Mouse (Mus musculus) liver, embryonic 13.5 days (tissue): Measurements from ENCODE around the gene Cav1. TPM values are rescaled to one million over a fixed set of nuclear protein-coding genes. Genes with fewer than 3 reads are reported as not detected.
A peak's percentile ranks its signal among the peaks of the same experiment; 100 is the strongest.

ENCODE experiments used
- ATAC-seq: fragments of 200-750 bp; cut with Nextera tagmentation; 2 replicates; pipeline ENCODE4 v1.8.0; 2017; ENCODE audit warnings: low read depth, mild to moderate bottlenecking, moderate number of reproducible peaks, moderate library complexity
- DNase-seq: peaks from one replicate; pipeline ENCODE4 v3.0.0; 2022
- H3K27ac ChIP-seq: fragments of 300-500 bp; sonication (generic); 2 replicates; pipeline ENCODE4 v1.5.1; 2015; ENCODE audit warnings: moderate library complexity, mild to moderate bottlenecking, inconsistent platforms
- H3K27me3 ChIP-seq: fragments of 300-500 bp; sonication (generic); 2 replicates; pipeline ENCODE4 v1.6.1; 2015; ENCODE audit warnings: mild to moderate bottlenecking, inconsistent platforms
- H3K36me3 ChIP-seq: fragments of 300-500 bp; sonication (generic); 2 replicates; pipeline ENCODE4 v1.6.1; 2015; ENCODE audit warnings: mild to moderate bottlenecking, inconsistent platforms
- H3K4me1 ChIP-seq: fragments of 300-500 bp; sonication (generic); replicated peaks from 2 replicates; pipeline ENCODE4 v1.6.1; 2015; ENCODE audit warnings: inconsistent platforms
- H3K4me2 ChIP-seq: fragments of 300-500 bp; sonication (generic); 2 replicates; pipeline ENCODE4 v1.6.1; 2015; ENCODE audit warnings: inconsistent platforms, mild to moderate bottlenecking, moderate library complexity
- H3K4me3 ChIP-seq: fragments of 300-500 bp; sonication (generic); replicated peaks from 2 replicates; pipeline ENCODE4 v1.5.1; 2015; ENCODE audit warnings: mild to moderate bottlenecking, inconsistent platforms
- H3K9ac ChIP-seq: fragments of 300-500 bp; sonication (generic); 2 replicates; pipeline ENCODE4 v1.6.1; 2015; ENCODE audit warnings: mild to moderate bottlenecking, inconsistent platforms
- H3K9me3 ChIP-seq: fragments of 300-500 bp; sonication (generic); replicated peaks from 2 replicates; pipeline ENCODE4 v1.6.1; 2016; ENCODE audit warnings: inconsistent platforms
- WGBS: fragments of 180-500 bp; shearing (Covaris S2); methylation state at CpG from one replicate; pipeline ENCODE4 v1.1.7; 2015; ENCODE audit not compliant: insufficient replicate concordance; 5-methylcytosine and 5-hydroxymethylcytosine counted together
- polyA plus RNA-seq: library from polyadenylated mRNA; unstranded; fragments of >200 nt; fragmentation: Nextera tagmentation; extraction: Ambion mirVana; gene quantifications from 2 replicates; pipeline ENCODE4 v1.2.1, GENCODE M21; 2015

Gene Cav1
- polyA plus RNA-seq, 1 experiment from 2014 or later, result 3.7 TPM

DNA sequence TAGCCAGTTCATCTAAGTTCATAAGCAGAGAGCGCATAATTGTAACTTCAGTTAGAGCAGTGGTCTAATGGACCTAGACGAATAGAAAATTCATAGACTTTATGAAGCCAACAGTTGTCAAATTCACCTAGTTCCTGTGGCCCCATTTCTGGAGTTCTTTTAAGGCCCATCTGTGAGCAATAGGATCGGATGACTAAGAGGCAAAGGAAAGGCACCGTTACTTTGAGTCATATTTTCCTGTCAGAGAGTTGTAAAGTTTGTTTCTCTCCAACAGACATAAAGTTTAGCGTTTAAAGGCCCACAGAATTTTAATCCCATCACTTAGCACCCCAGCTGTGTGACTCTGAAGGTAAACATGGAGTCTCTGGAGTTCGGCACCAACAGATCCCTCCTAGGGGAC is 15.8 kb downstream of the Cav1 start:
- no peak overlapping the region for H3K4me2 ChIP-seq
- no peaks in the 10 kb centered on the region for H3K4me1 ChIP-seq
- no peak for DNase-seq
- no peaks in the 10 kb centered on the region for H3K36me3 ChIP-seq
- no peak for ATAC-seq
- H3K4me3 ChIP-seq, result no peak overlapping the region
- no peaks in the 10 kb centered on the region for H3K27me3 ChIP-seq
- WGBS, result 64% methylated on average over 6 of the region's 6 CpGs
- H3K9ac ChIP-seq, result no peak overlapping the region
- H3K9me3 ChIP-seq, result no peaks in the 10 kb centered on the region
- H3K27ac ChIP-seq, result no peak overlapping the region

DNA sequence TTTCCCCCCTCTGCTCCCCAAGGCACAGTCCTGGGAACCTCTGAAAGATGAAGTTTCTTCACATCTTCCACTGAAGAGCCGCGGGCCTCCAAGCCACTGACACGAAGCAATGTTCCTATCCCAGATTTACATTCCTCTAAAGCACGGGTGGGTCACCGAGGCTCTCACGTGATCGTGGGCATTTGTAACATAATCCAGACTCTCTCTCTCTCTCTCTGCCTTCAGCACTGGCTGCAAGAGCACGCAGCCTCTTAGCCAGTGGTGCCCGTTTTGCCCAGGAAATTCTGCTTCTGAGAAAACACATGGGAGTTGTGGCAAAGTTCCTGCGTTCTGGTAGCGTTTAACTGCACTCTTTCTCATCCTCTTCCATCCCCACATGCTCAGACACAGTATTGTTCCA is 21.1 kb downstream of the Cav1 start:
- Histone ChIP-seq H3K4me2 (no peak overlapping the region), H3K27me3 (no peaks in the 10 kb centered on the region), H3K36me3 (no peaks in the 10 kb centered on the region), H3K9ac (no peak overlapping the region), H3K4me3 (no peak overlapping the region), H3K4me1 (no peaks in the 10 kb centered on the region), H3K27ac (no peak overlapping the region), H3K9me3 (no peaks in the 10 kb centered on the region)
- DNase-seq (no peak), ATAC-seq (no peak)
- WGBS, result 54% methylated on average over 11 of the region's 11 CpGs

DNA sequence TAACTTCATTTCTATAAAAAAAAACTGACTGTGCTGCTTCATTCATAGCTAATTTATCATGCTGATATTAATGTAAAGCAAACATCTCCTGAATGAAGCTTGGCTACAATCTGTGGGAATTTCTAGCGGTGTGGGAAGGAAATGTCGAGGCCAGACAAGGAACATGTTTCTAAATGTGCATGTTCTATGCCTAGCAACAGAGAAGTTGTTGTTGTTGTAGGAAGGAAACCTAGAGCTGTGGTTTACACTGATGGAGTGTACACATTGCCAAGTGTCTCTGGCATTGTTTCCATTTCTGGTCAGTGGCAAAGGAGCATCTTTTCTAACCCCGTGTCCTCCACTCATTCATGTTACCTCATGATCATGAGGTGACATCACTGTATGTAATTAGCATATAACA is 23.7 kb downstream of the Cav1 start:
- Histone ChIP-seq H3K27me3 (no peaks in the 10 kb centered on the region), H3K36me3 (no peaks in the 10 kb centered on the region), H3K9ac (no peak overlapping the region), H3K4me2 (no peak overlapping the region), H3K4me3 (no peak overlapping the region), H3K9me3 (no peaks in the 10 kb centered on the region), H3K27ac (no peak overlapping the region), H3K4me1 (no peaks in the 10 kb centered on the region)
- ATAC-seq, result no peak
- 24% methylated on average over 3 of the region's 3 CpGs for WGBS
- DNase-seq, result no peak

DNA sequence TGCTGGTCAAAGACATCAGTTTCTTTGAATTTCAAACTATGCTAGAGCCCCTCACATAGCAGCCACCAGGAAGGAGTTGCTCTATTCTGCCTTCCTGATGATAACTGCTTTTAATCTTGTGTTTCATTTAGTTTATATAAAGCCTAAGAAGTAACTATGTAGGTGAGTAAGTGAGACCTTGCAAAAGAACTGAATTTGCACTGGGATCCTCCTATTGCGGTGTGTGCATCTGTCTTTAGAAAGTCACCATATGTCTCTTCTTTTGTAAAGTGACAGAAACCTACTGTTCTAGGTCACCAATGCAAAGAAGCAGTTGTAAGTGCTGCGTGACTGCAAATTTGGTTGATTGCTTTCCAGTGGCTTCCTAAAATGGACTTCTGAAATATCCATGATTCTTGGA is 31.6 kb downstream of the Cav1 start:
- no peaks in the 10 kb centered on the region for H3K4me1 ChIP-seq
- no peak overlapping the region for H3K27ac ChIP-seq
- WGBS, result 70% methylated on average over 2 of the region's 2 CpGs
- no peak for DNase-seq
- H3K9ac ChIP-seq, result no peak overlapping the region
- H3K9me3 ChIP-seq, result no peaks in the 10 kb centered on the region
- H3K36me3 ChIP-seq, result no peaks in the 10 kb centered on the region
- no peak for ATAC-seq
- no peak overlapping the region for H3K4me2 ChIP-seq
- H3K27me3 ChIP-seq, result no peaks in the 10 kb centered on the region
- H3K4me3 ChIP-seq, result no peak overlapping the region

DNA sequence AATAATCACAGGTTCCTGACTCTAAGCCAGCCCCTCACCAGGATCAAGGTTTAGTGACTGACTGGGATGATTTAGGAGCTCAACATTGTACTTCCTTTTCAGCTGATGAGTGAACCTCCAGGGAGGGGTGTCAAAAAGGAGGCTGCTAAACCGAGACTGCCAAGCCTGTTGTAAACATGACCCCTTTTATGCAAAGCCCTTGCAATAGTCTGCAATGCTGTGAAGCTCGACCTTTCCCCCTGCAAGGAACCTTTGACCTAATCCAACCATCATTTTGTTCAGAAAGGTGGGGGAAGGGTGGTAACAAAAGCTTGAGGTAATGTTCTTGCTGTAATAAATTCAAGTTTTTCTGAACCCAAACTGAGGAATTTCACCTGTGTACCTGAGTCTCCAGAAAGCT is 34.3 kb downstream of the Cav1 start:
- H3K9me3 ChIP-seq, result no peaks in the 10 kb centered on the region
- DNase-seq (no peak), ATAC-seq (0 out of 2 replicates have a peak, but pooled peaks have one; percentile 41)
- H3K9ac ChIP-seq, result no peak overlapping the region
- H3K36me3 ChIP-seq, result no peaks in the 10 kb centered on the region
- no peaks in the 10 kb centered on the region for H3K4me1 ChIP-seq
- no peak overlapping the region for H3K27ac ChIP-seq
- WGBS, result 10% methylated on average over 2 of the region's 2 CpGs
- H3K4me2 ChIP-seq, result 0 out of 2 replicates have a peak overlapping the region, but pooled peaks have one; percentile 1
- no peak overlapping the region for H3K4me3 ChIP-seq
- H3K27me3 ChIP-seq, result no peaks in the 10 kb centered on the region

DNA sequence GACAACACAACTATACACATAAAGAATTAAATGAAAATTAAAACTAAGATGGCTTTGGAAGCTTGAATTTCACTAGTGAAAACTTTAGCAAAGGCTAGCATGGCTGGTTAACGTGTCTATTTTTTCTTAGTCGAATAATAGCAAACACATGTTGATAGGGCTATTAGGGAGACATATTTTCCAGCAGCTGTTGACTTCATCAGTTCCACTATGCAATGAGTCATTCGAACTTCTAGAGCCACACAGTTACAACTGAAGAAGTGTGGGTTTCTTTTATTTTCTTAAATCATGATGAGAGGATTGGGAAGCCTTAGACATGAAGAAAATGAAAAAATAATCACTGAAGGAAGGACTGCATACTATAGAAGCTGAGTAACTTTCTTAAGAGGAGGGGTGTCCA is 41.9 kb downstream of the Cav1 start:
- Histone ChIP-seq H3K4me1 (no peaks in the 10 kb centered on the region), H3K9me3 (no peaks in the 10 kb centered on the region), H3K4me2 (no peak overlapping the region), H3K9ac (no peak overlapping the region), H3K36me3 (no peaks in the 10 kb centered on the region), H3K27me3 (no peaks in the 10 kb centered on the region), H3K4me3 (no peak overlapping the region), H3K27ac (no peak overlapping the region)
- DNase-seq, result no peak
- ATAC-seq, result no peak
- 47% methylated on average over 3 of the region's 3 CpGs for WGBS

DNA sequence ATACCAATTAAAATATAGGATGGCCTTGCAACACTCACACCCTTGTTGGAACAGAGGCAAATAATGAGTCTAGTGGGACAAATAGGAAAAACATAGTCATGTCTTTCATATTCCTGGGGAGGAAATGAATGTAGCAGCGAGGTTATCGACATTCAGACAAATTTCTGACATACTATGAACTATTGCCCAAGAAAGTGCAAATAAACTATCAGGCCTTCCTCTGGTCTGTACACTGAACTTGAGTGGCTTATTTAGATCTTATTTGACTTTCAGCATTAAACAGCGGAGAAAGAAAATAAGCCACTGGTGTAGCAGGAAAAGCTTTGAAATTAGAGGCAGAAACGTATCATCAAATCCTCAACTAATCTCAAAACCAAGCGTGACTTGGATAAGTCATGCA is 44.7 kb downstream of the Cav1 start:
- 73% methylated on average over 5 of the region's 5 CpGs for WGBS
- DNase-seq, result no peak
- Histone ChIP-seq H3K4me3 (no peak overlapping the region), H3K4me2 (no peak overlapping the region), H3K27ac (no peak overlapping the region), H3K36me3 (no peaks in the 10 kb centered on the region), H3K9me3 (no peaks in the 10 kb centered on the region), H3K9ac (no peak overlapping the region), H3K4me1 (no peaks in the 10 kb centered on the region), H3K27me3 (no peaks in the 10 kb centered on the region)
- ATAC-seq, result no peak

DNA sequence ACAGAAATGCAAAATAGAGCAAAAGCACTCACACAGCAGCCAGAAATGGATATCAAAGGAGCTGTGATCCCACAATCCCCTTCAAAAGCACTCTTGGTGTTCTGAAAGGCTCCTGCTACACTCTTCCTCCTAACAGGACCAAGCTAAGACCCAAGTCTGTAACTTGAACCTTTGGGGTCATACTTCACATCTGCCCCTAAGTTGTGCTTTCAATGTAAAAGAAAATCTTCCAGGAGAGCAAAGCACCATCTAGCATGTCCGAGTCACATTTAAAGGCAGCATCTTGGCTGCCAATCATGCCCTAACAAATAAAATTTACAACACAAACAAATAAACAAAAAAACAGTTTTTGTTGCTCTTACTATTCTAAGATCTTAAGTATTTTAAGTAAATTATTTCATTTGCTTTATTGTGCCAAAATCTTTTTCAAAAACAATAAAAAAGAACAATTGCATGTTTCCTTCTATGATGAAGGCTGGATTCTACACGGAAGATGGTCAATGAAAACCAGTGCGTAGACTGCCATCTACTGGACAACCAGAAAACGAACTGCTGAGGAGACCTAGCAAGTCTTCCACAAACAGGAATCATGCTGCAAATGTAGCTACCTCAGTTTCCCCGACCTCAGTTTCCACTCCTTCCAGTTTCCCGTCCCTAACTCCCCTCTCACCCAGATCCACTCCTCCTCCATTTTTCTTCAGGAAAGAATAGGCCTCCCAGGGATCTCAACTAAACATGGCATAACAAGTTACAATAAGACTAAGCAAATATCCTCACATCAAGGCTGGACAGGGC is 53.0 kb downstream of the Cav1 start:
- H3K27ac ChIP-seq, result no peak overlapping the region
- DNase-seq, result no peak
- H3K9me3 ChIP-seq, result no peaks in the 10 kb centered on the region
- ATAC-seq, result no peak
- H3K4me1 ChIP-seq, result peaks cover 5% of the 10 kb centered on the region; the same call in 1 of the 2 replicates
- H3K36me3 ChIP-seq, result no peaks in the 10 kb centered on the region
- WGBS, result 10% methylated on average over 6 of the region's 6 CpGs
- no peaks in the 10 kb centered on the region for H3K27me3 ChIP-seq
- no peak overlapping the region for H3K4me3 ChIP-seq
- no peak overlapping the region for H3K4me2 ChIP-seq
- H3K9ac ChIP-seq, result no peak overlapping the region

DNA sequence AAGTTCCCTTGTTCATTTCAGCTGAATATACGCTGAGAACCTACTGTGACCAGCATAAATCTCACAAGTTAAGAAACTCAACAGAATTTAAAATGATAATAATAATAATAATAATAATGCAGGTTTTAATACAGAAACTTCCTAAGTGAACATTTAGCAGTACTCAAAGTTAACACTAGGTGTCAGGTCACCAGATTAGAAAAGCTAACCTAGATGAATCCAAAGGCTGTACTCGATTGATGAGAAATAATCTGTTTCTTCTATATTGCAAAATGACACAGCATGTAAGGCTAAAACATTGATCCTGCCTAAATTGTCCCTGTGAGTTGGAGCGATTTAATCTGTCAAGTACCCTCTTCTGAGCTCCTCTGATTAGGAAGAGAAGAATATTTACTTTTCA is 56.6 kb downstream of the Cav1 start:
- Histone ChIP-seq H3K4me2 (no peak overlapping the region), H3K9me3 (no peaks in the 10 kb centered on the region), H3K36me3 (no peaks in the 10 kb centered on the region), H3K27ac (no peak overlapping the region), H3K4me3 (no peak overlapping the region), H3K9ac (no peak overlapping the region), H3K4me1 (peaks cover 5% of the 10 kb centered on the region; the same call in 1 of the 2 replicates), H3K27me3 (no peaks in the 10 kb centered on the region)
- ATAC-seq (no peak), DNase-seq (no peak)
- 29% methylated on average over 3 of the region's 3 CpGs for WGBS

DNA sequence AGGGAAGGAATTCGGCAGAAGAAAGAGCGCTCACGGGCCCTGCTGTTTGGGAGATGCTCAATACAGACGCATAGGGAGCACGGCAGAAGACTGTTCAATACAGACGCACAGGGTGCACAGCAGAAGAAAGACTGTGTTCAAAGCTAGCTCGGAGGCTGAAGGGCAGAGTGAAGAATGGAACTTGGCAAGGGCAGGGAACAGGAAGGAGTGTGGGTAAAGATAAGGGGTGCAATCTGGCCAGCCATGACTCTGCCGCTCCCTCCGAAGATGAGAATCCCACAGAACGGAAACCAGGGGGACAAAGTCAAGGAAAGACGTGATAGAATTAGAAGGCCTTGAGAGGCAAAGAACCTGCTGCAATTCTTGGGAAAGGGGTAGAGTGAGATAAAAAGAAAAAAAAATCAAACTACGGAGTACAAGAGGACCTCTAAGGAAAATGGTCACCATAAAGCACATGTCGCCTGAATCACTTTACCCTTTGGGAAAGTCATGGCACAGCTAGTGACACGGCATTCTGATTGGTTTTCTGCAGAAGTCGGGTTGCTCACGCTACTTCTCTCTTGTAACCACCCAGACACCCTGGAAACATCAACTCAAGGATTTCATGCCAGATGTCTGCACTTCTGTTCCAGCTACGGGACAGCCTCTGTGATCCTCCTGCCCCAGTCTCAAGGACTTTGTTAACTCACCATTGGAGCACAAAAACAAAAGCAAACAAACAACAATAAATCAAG is 57.5 kb downstream of the Cav1 start:
- 16% methylated on average over 17 of the region's 17 CpGs for WGBS
- H3K9ac ChIP-seq, result no peak overlapping the region
- H3K9me3 ChIP-seq, result no peaks in the 10 kb centered on the region
- ATAC-seq (no peak), DNase-seq (no peak)
- no peak overlapping the region for H3K4me3 ChIP-seq
- H3K4me2 ChIP-seq, result no peak overlapping the region
- H3K27me3 ChIP-seq, result no peaks in the 10 kb centered on the region
- peaks cover 5% of the 10 kb centered on the region; the same call in 1 of the 2 replicates for H3K4me1 ChIP-seq
- no peaks in the 10 kb centered on the region for H3K36me3 ChIP-seq
- no peak overlapping the region for H3K27ac ChIP-seq

DNA sequence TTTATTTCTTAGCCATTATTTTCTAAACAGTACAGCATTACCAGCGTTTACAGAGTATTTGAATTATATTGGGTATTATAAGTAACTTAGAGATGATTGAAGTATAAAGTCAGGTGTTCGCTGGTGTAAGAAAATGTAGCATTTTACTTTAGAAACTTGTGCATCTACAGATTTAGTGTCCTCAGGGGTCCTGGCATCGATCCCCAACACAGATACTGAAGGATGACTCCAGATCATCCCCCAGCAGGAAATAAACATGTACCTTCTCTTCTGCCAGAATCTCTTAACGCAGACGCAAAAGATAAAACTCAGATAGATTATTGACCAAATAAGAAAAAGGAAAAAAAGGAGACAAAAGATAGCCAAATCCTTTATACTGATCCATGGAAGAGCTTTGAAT is 68.2 kb downstream of the Cav1 start:
- Histone ChIP-seq H3K9me3 (no peaks in the 10 kb centered on the region), H3K4me2 (no peak overlapping the region), H3K36me3 (no peaks in the 10 kb centered on the region), H3K4me1 (no peaks in the 10 kb centered on the region), H3K27ac (no peak overlapping the region), H3K9ac (no peak overlapping the region), H3K27me3 (no peaks in the 10 kb centered on the region), H3K4me3 (no peak overlapping the region)
- DNase-seq (no peak), ATAC-seq (no peak)
- WGBS, result 67% methylated on average over 5 of the region's 5 CpGs

DNA sequence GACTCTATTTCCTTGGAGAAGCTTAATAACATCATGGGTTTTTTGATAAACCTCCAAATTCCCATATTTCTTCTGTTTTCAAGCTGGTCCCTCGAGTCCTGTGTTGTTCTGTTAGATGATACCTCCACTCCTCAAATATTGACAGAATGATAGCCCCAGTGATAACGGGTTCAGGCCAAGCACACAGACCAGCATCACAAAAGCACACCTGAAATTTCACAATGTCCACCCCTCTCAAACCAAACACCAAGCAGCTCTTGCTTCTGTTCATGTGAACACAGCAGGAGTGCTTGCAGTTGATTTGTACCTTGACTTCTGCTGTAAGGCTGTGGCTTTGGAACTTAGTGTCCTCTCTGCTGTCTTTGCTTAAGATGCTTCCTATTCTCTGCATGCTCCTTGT is 71.2 kb downstream of the Cav1 start:
- WGBS, result 41% methylated on average over 2 of the region's 2 CpGs
- peak; percentile 77 for ATAC-seq
- no peak overlapping the region for H3K27ac ChIP-seq

More for the DNA sequence above, 71.2 kb downstream of the Cav1 start:
- H3K27me3 ChIP-seq, result no peaks in the 10 kb centered on the region
- no peaks in the 10 kb centered on the region for H3K4me1 ChIP-seq
- H3K36me3 ChIP-seq, result no peaks in the 10 kb centered on the region
- no peak for DNase-seq
- H3K9ac ChIP-seq, result no peak overlapping the region
- no peaks in the 10 kb centered on the region for H3K9me3 ChIP-seq
- no peak overlapping the region for H3K4me3 ChIP-seq
- H3K4me2 ChIP-seq, result no peak overlapping the region
